Mouse (Mus musculus) heart, embryonic 14.5 days (tissue): ENCODE measurements around the gene Fbxo34. TPM values are rescaled to one million over a fixed set of nuclear protein-coding genes. Genes with fewer than 3 reads are reported as not detected.

Source experiments
- ATAC-seq: fragments of 200-750 bp; cut with Nextera tagmentation; 2 replicates; pipeline ENCODE4 v1.8.0; 2017; ENCODE audit warnings: low read depth, moderate TSS enrichment; ENCODE audit not compliant: insufficient number of reproducible peaks, insufficient read depth, low FRiP score
- H3K27ac ChIP-seq, 2 experiments: fragments of 200-500 bp in 1 of 2; fragments of 300-500 bp in 1 of 2; sonication (generic) in 1 of 2; replicated peaks in 1 of 2; 2 replicates each; pipeline ENCODE4 v1.5.1; 2012 to 2014; ENCODE audit warnings: low read depth in 2 of 2, low read length in 2 of 2, control low read depth in 1 of 2, mild to moderate bottlenecking in 1 of 2, mixed read lengths in 1 of 2; ENCODE audit not compliant: control insufficient read depth in 1 of 2, insufficient read depth in 1 of 2
- H3K27me3 ChIP-seq: fragments of 300-500 bp; sonication (generic); 2 replicates; pipeline ENCODE4 v1.6.1; 2014; ENCODE audit warnings: mild to moderate bottlenecking, low read length, control low read depth; ENCODE audit not compliant: control insufficient read depth, insufficient read depth
- H3K36me3 ChIP-seq: fragments of 300-500 bp; sonication (generic); 2 replicates; pipeline ENCODE4 v1.6.1; 2014; ENCODE audit warnings: mild to moderate bottlenecking, control low read depth, low read length, mixed read lengths; ENCODE audit not compliant: control insufficient read depth, insufficient read depth
- H3K4me1 ChIP-seq, 2 experiments: fragments of 200-500 bp in 1 of 2; fragments of 300-500 bp in 1 of 2; sonication (generic) in 1 of 2; 2 replicates each; pipeline ENCODE4 v1.6.1; 2012 to 2014; ENCODE audit warnings: low read length in 2 of 2, control low read depth in 1 of 2, mixed read lengths in 1 of 2; ENCODE audit not compliant: control insufficient read depth in 2 of 2, insufficient read depth in 2 of 2
- H3K4me2 ChIP-seq: fragments of 300-500 bp; sonication (generic); 2 replicates; pipeline ENCODE4 v1.6.1; 2014; ENCODE audit warnings: mild to moderate bottlenecking, low read length
- H3K4me3 ChIP-seq, 2 experiments: fragments of 200-500 bp in 1 of 2; fragments of 300-500 bp in 1 of 2; sonication (generic) in 1 of 2; 2 replicates each; pipeline ENCODE4 v1.5.1; 2012 to 2014; ENCODE audit warnings: low read length in 2 of 2, mild to moderate bottlenecking in 2 of 2, control low read depth in 1 of 2, low read depth in 1 of 2, moderate library complexity in 1 of 2; ENCODE audit not compliant: control insufficient read depth in 1 of 2, insufficient read depth in 1 of 2
- H3K9ac ChIP-seq: fragments of 300-500 bp; sonication (generic); 2 replicates; pipeline ENCODE4 v1.6.1; 2014; ENCODE audit warnings: mild to moderate bottlenecking, low read length
- H3K9me3 ChIP-seq: fragments of 300-500 bp; sonication (generic); 2 replicates; pipeline ENCODE4 v1.6.1; 2016; ENCODE audit warnings: low read length, control low read depth; ENCODE audit not compliant: control insufficient read depth
- WGBS: fragments of 180-500 bp; shearing (Covaris S2); extraction: QIAGEN DNeasy Blood & Tissue Kit; methylation state at CpG from one replicate; pipeline ENCODE4 v1.1.7; 2014; 5-methylcytosine and 5-hydroxymethylcytosine counted together
- polyA plus RNA-seq: library from polyadenylated mRNA; unstranded; fragments of >200 nt; fragmentation: Nextera tagmentation; extraction: Ambion mirVana; gene quantifications from 2 replicates; pipeline ENCODE4 v1.2.1, GENCODE M21; 2014

The Fbxo34 gene
- polyA plus RNA-seq, 1 experiment from 2014 or later, result 16.4 TPM

- H3K4me1 ChIP-seq, result no peaks in the 10 kb centered on the region
- H3K9me3 ChIP-seq, result no peaks in the 10 kb centered on the region
- no peak overlapping the region for H3K4me2 ChIP-seq
- 82% methylated on average over 4 of the region's 4 CpGs for WGBS
- no peak for ATAC-seq
- no peaks in the 10 kb centered on the region for H3K36me3 ChIP-seq
- H3K4me3 ChIP-seq, result no peak overlapping the region
- no peak overlapping the region for H3K9ac ChIP-seq
- H3K27ac ChIP-seq, result no peak overlapping the region
- no peaks in the 10 kb centered on the region for H3K27me3 ChIP-seq
Observed at GRCm38 (mm10) chr14:47459556-47459955, 9.3 kb downstream of the Fbxo34 start.

GRCm38 (mm10) chr14:47461997-47462396, 11.8 kb downstream of the Fbxo34 start:
- Histone ChIP-seq H3K4me3 (no peak overlapping the region), H3K4me1 (no peaks in the 10 kb centered on the region), H3K36me3 (no peaks in the 10 kb centered on the region), H3K27me3 (no peaks in the 10 kb centered on the region), H3K27ac (no peak overlapping the region), H3K9ac (no peak overlapping the region), H3K4me2 (no peak overlapping the region), H3K9me3 (no peaks in the 10 kb centered on the region)
- ATAC-seq, result no peak
- WGBS, result 72% methylated on average over 8 of the region's 8 CpGs

- Histone ChIP-seq H3K36me3 (no peaks in the 10 kb centered on the region), H3K4me2 (no peak overlapping the region), H3K9me3 (no peaks in the 10 kb centered on the region), H3K27me3 (no peaks in the 10 kb centered on the region), H3K27ac (no peak overlapping the region), H3K9ac (no peak overlapping the region), H3K4me1 (no peaks in the 10 kb centered on the region), H3K4me3 (no peak overlapping the region)
- ATAC-seq, result no peak
- WGBS, result 68% methylated on average over 4 of the region's 4 CpGs
Observed at GRCm38 (mm10) chr14:47462453-47462852, 12.2 kb downstream of the Fbxo34 start.

- Histone ChIP-seq H3K4me3 (no peak overlapping the region), H3K9ac (no peak overlapping the region), H3K4me2 (no peak overlapping the region), H3K27me3 (no peaks in the 10 kb centered on the region), H3K36me3 (no peaks in the 10 kb centered on the region), H3K4me1 (no peaks in the 10 kb centered on the region), H3K9me3 (no peaks in the 10 kb centered on the region), H3K27ac (no peak overlapping the region)
- ATAC-seq, result no peak
- WGBS, result 68% methylated on average over 9 of the region's 9 CpGs
Observed at GRCm38 (mm10) chr14:47462877-47463460, 12.7 kb downstream of the Fbxo34 start.

- WGBS, result 74% methylated on average over 10 of the region's 10 CpGs
- Histone ChIP-seq H3K27ac (no peak overlapping the region), H3K9ac (no peak overlapping the region), H3K4me2 (no peak overlapping the region), H3K4me1 (no peaks in the 10 kb centered on the region), H3K27me3 (no peaks in the 10 kb centered on the region), H3K4me3 (no peak overlapping the region), H3K36me3 (no peaks in the 10 kb centered on the region), H3K9me3 (no peaks in the 10 kb centered on the region)
- ATAC-seq, result no peak
Observed at GRCm38 (mm10) chr14:47464426-47464825, 14.2 kb downstream of the Fbxo34 start.

- 40% methylated on average over 7 of the region's 7 CpGs for WGBS
- no peaks in the 10 kb centered on the region for H3K27me3 ChIP-seq
- H3K4me2 ChIP-seq, result no peak overlapping the region
- no peak overlapping the region for H3K27ac ChIP-seq
- H3K36me3 ChIP-seq, result no peaks in the 10 kb centered on the region
- no peak overlapping the region for H3K9ac ChIP-seq
- H3K9me3 ChIP-seq, result no peaks in the 10 kb centered on the region
- no peaks in the 10 kb centered on the region for H3K4me1 ChIP-seq
- ATAC-seq, result no peak
- no peak overlapping the region for H3K4me3 ChIP-seq
Observed at GRCm38 (mm10) chr14:47465468-47466175, 15.4 kb downstream of the Fbxo34 start.

- H3K4me2 ChIP-seq, result peak overlapping the region; percentile 69
- H3K27me3 ChIP-seq, result no peaks in the 10 kb centered on the region
- H3K9me3 ChIP-seq, result no peaks in the 10 kb centered on the region
- peak; percentile 93 for ATAC-seq
- no peaks in the 10 kb centered on the region for H3K36me3 ChIP-seq
- under 1% methylated on average over 32 of the region's 40 CpGs for WGBS
- H3K4me1 ChIP-seq, result peaks cover 6 to 11% of the 10 kb centered on the region in 2 experiments
- peak overlapping the region; percentile 36 to 75 for H3K27ac ChIP-seq
- H3K9ac ChIP-seq, result peak overlapping the region; percentile 96
- H3K4me3 ChIP-seq, result peak overlapping the region; percentile 92 to 95
Observed at GRCm38 (mm10) chr14:47472359-47472742, 22.1 kb downstream of the Fbxo34 start.
